Mouse (Mus musculus) limb, embryonic 15.5 days (tissue): ENCODE data around the gene Ankrd11. TPM values are rescaled to one million over a fixed set of nuclear protein-coding genes. Genes with fewer than 3 reads are reported as not detected.
"Not testable (repeated sequence)": the region's sequence is repeated elsewhere in the genome, so short reads cannot be mapped to it uniquely, and the experiment has no call there.

Experiments
- ATAC-seq: fragments of 200-750 bp; cut with Nextera tagmentation; 2 replicates; pipeline ENCODE4 v1.8.0; 2017; ENCODE audit warnings: low read depth, moderate TSS enrichment; ENCODE audit not compliant: insufficient number of reproducible peaks, low FRiP score, low TSS enrichment
- H3K27ac ChIP-seq: fragments of 300-500 bp; sonication (generic); 2 replicates; pipeline ENCODE4 v1.5.1; 2015; ENCODE audit warnings: moderate library complexity, mild to moderate bottlenecking, inconsistent platforms
- H3K27me3 ChIP-seq: fragments of 300-500 bp; sonication (generic); 2 replicates; pipeline ENCODE4 v1.6.1; 2015; ENCODE audit warnings: inconsistent platforms
- H3K36me3 ChIP-seq: fragments of 300-500 bp; sonication (generic); 2 replicates; pipeline ENCODE4 v1.6.1; 2015; ENCODE audit warnings: inconsistent platforms
- H3K4me1 ChIP-seq: fragments of 300-500 bp; sonication (generic); 2 replicates; pipeline ENCODE4 v1.6.1; 2015; ENCODE audit warnings: inconsistent platforms
- H3K4me2 ChIP-seq: fragments of 300-500 bp; sonication (generic); 2 replicates; pipeline ENCODE4 v1.6.1; 2015; ENCODE audit warnings: mild to moderate bottlenecking, inconsistent platforms
- H3K4me3 ChIP-seq: fragments of 300-500 bp; sonication (generic); 2 replicates; pipeline ENCODE4 v1.5.1; 2015; ENCODE audit warnings: mild to moderate bottlenecking, inconsistent platforms
- H3K9ac ChIP-seq: fragments of 300-500 bp; sonication (generic); 2 replicates; pipeline ENCODE4 v1.6.1; 2015; ENCODE audit warnings: inconsistent platforms
- H3K9me3 ChIP-seq: fragments of 300-500 bp; sonication (generic); 2 replicates; pipeline ENCODE4 v1.6.1; 2016; ENCODE audit warnings: inconsistent platforms
- WGBS: fragments of 180-500 bp; shearing (Covaris S2); methylation state at CpG from one replicate; pipeline ENCODE4 v1.1.7; 2015; 5-methylcytosine and 5-hydroxymethylcytosine counted together
- polyA plus RNA-seq: library from polyadenylated mRNA; unstranded; fragments of >200 nt; fragmentation: Nextera tagmentation; extraction: Ambion mirVana; gene quantifications from 2 replicates; pipeline ENCODE4 v1.2.1, GENCODE M21; 2015

Gene Ankrd11
- polyA plus RNA-seq, 1 experiment from 2014 or later: 45.3 TPM

- Histone ChIP-seq H3K4me1 (peaks cover 39% of the 10 kb centered on the region), H3K4me3 (no peak overlapping the region), H3K27ac (no peak overlapping the region), H3K27me3 (no peaks in the 10 kb centered on the region), H3K4me2 (no peak overlapping the region), H3K36me3 (no peaks in the 10 kb centered on the region), H3K9me3 (no peaks in the 10 kb centered on the region), H3K9ac (no peak overlapping the region)
- no peak for ATAC-seq
- WGBS: 75% methylated on average over 2 of the region's 2 CpGs
These were observed 3.7 kb downstream of the Ankrd11 start for GRCm38 (mm10) chr8:123038351-123038750.

GRCm38 (mm10) chr8:123037487-123037886 is 4.6 kb downstream of the Ankrd11 start:
- Histone ChIP-seq H3K4me2 (no peak overlapping the region), H3K27me3 (no peaks in the 10 kb centered on the region), H3K9ac (no peak overlapping the region), H3K4me3 (no peak overlapping the region), H3K27ac (no peak overlapping the region), H3K36me3 (no peaks in the 10 kb centered on the region), H3K9me3 (no peaks in the 10 kb centered on the region), H3K4me1 (peaks cover 34% of the 10 kb centered on the region)
- 90% methylated on average over 11 of the region's 11 CpGs for WGBS
- no peak for ATAC-seq

- no peak overlapping the region for H3K4me3 ChIP-seq
- no peak for ATAC-seq
- H3K27me3 ChIP-seq: no peaks in the 10 kb centered on the region
- no peak overlapping the region for H3K9ac ChIP-seq
- no peaks in the 10 kb centered on the region for H3K36me3 ChIP-seq
- no peak overlapping the region for H3K27ac ChIP-seq
- 43% methylated on average over 3 of the region's 3 CpGs for WGBS
- H3K9me3 ChIP-seq: no peaks in the 10 kb centered on the region
- H3K4me1 ChIP-seq: peaks cover 34% of the 10 kb centered on the region
- H3K4me2 ChIP-seq: no peak overlapping the region
These were observed 5.1 kb downstream of the Ankrd11 start for GRCm38 (mm10) chr8:123036956-123037355.

GRCm38 (mm10) chr8:123034171-123034570 is 7.9 kb downstream of the Ankrd11 start:
- no peak overlapping the region for H3K4me3 ChIP-seq
- no peaks in the 10 kb centered on the region for H3K36me3 ChIP-seq
- no peak overlapping the region; the same call in 1 of the 2 replicates for H3K27ac ChIP-seq
- WGBS: 64% methylated on average over 6 of the region's 6 CpGs
- H3K4me2 ChIP-seq: no peak overlapping the region
- H3K9ac ChIP-seq: no peak overlapping the region
- no peak for ATAC-seq
- H3K9me3 ChIP-seq: no peaks in the 10 kb centered on the region
- no peaks in the 10 kb centered on the region for H3K27me3 ChIP-seq
- H3K4me1 ChIP-seq: peaks cover 20% of the 10 kb centered on the region

GRCm38 (mm10) chr8:123033431-123033830 is 8.6 kb downstream of the Ankrd11 start:
- Histone ChIP-seq H3K27ac (peak overlapping the region; percentile 33; the same call in 1 of the 2 replicates), H3K27me3 (no peaks in the 10 kb centered on the region), H3K9ac (no peak overlapping the region), H3K9me3 (no peaks in the 10 kb centered on the region), H3K36me3 (no peaks in the 10 kb centered on the region), H3K4me2 (no peak overlapping the region), H3K4me3 (no peak overlapping the region), H3K4me1 (peaks cover 21% of the 10 kb centered on the region)
- no peak for ATAC-seq

GRCm38 (mm10) chr8:123032730-123033129 is 9.3 kb downstream of the Ankrd11 start:
- Histone ChIP-seq H3K9ac (no peak overlapping the region), H3K4me1 (peaks cover 24% of the 10 kb centered on the region), H3K27ac (no peak overlapping the region), H3K27me3 (no peaks in the 10 kb centered on the region), H3K4me3 (no peak overlapping the region), H3K36me3 (no peaks in the 10 kb centered on the region), H3K4me2 (no peak overlapping the region), H3K9me3 (no peaks in the 10 kb centered on the region)
- ATAC-seq: no peak

- ATAC-seq: no peak
- Histone ChIP-seq H3K4me2 (no peak overlapping the region), H3K4me3 (no peak overlapping the region), H3K27ac (no peak overlapping the region), H3K9me3 (no peaks in the 10 kb centered on the region), H3K4me1 (peaks cover 18% of the 10 kb centered on the region; the same call in 1 of the 2 replicates), H3K9ac (no peak overlapping the region), H3K27me3 (no peaks in the 10 kb centered on the region), H3K36me3 (no peaks in the 10 kb centered on the region)
- 81% methylated on average over 7 of the region's 7 CpGs for WGBS
These were observed 10.6 kb downstream of the Ankrd11 start for GRCm38 (mm10) chr8:123031321-123031978.

GRCm38 (mm10) chr8:123030091-123030490 is 12.0 kb downstream of the Ankrd11 start:
- not testable (repeated sequence) for H3K27me3 ChIP-seq, H3K9me3 ChIP-seq, H3K9ac ChIP-seq, H3K4me2 ChIP-seq, H3K36me3 ChIP-seq, H3K27ac ChIP-seq, H3K4me3 ChIP-seq, ATAC-seq
- H3K4me1 ChIP-seq: peaks cover 13% of the 10 kb centered on the region; the same call in 1 of the 2 replicates
- 75% methylated on average over 3 of the region's 5 CpGs for WGBS

- Histone ChIP-seq H3K4me3 (no peak overlapping the region), H3K27me3 (no peaks in the 10 kb centered on the region), H3K4me2 (no peak overlapping the region), H3K27ac (no peak overlapping the region), H3K36me3 (no peaks in the 10 kb centered on the region), H3K4me1 (peaks cover 10% of the 10 kb centered on the region; the same call in 1 of the 2 replicates), H3K9me3 (no peaks in the 10 kb centered on the region), H3K9ac (no peak overlapping the region)
- WGBS: 97% methylated on average over 8 of the region's 8 CpGs
- ATAC-seq: no peak
These were observed 14.3 kb downstream of the Ankrd11 start for GRCm38 (mm10) chr8:123027786-123028185.

GRCm38 (mm10) chr8:123025951-123026351 is 16.1 kb downstream of the Ankrd11 start:
- WGBS: 77% methylated on average over 3 of the region's 3 CpGs
- ATAC-seq: no peak
- peaks cover 17% of the 10 kb centered on the region; the same call in 1 of the 2 replicates for H3K4me1 ChIP-seq
- H3K9ac ChIP-seq: no peak overlapping the region
- H3K4me3 ChIP-seq: no peak overlapping the region
- no peak overlapping the region for H3K4me2 ChIP-seq
- H3K9me3 ChIP-seq: no peaks in the 10 kb centered on the region
- no peaks in the 10 kb centered on the region for H3K27me3 ChIP-seq
- no peak overlapping the region for H3K27ac ChIP-seq
- no peaks in the 10 kb centered on the region for H3K36me3 ChIP-seq

- H3K27ac ChIP-seq: no peak overlapping the region
- H3K27me3 ChIP-seq: no peaks in the 10 kb centered on the region
- no peak overlapping the region for H3K9ac ChIP-seq
- no peak for ATAC-seq
- H3K9me3 ChIP-seq: no peaks in the 10 kb centered on the region
- peaks cover 26% of the 10 kb centered on the region for H3K4me1 ChIP-seq
- H3K4me3 ChIP-seq: no peak overlapping the region
- 97% methylated on average over 2 of the region's 2 CpGs for WGBS
- no peaks in the 10 kb centered on the region for H3K36me3 ChIP-seq
- H3K4me2 ChIP-seq: no peak overlapping the region
These were observed 17.9 kb downstream of the Ankrd11 start for GRCm38 (mm10) chr8:123024226-123024625.

GRCm38 (mm10) chr8:123022727-123023126 is 19.4 kb downstream of the Ankrd11 start:
- H3K9me3 ChIP-seq: no peaks in the 10 kb centered on the region
- H3K36me3 ChIP-seq: no peaks in the 10 kb centered on the region
- H3K27ac ChIP-seq: peak overlapping the region; percentile 29
- H3K27me3 ChIP-seq: no peaks in the 10 kb centered on the region
- ATAC-seq: peak; percentile 64; the same call in 1 of the 2 replicates
- no peak overlapping the region for H3K4me2 ChIP-seq
- no peak overlapping the region for H3K9ac ChIP-seq
- WGBS: 50% methylated on average over 3 of the region's 3 CpGs
- H3K4me1 ChIP-seq: peaks cover 30% of the 10 kb centered on the region
- no peak overlapping the region for H3K4me3 ChIP-seq

GRCm38 (mm10) chr8:123021259-123021658 is 20.8 kb downstream of the Ankrd11 start:
- H3K4me3 ChIP-seq: no peak overlapping the region
- 74% methylated on average over 1 of the region's 1 CpGs for WGBS
- H3K27me3 ChIP-seq: no peaks in the 10 kb centered on the region
- H3K36me3 ChIP-seq: no peaks in the 10 kb centered on the region
- peak overlapping the region; percentile 72 for H3K27ac ChIP-seq
- H3K4me2 ChIP-seq: no peak overlapping the region
- H3K9me3 ChIP-seq: no peaks in the 10 kb centered on the region
- H3K9ac ChIP-seq: no peak overlapping the region
- peaks cover 30% of the 10 kb centered on the region for H3K4me1 ChIP-seq
- ATAC-seq: no peak
